Mouse (Mus musculus) midbrain, embryonic 14.5 days (tissue): ENCODE results near the gene Bicra. TPM values are rescaled to one million over a fixed set of nuclear protein-coding genes. Genes with fewer than 3 reads are reported as not detected.

ENCODE experiments used
- ATAC-seq: fragments of 200-750 bp; cut with Nextera tagmentation; 2 replicates; pipeline ENCODE4 v1.8.0; 2017; ENCODE audit warnings: moderate number of reproducible peaks, moderate library complexity; ENCODE audit not compliant: low FRiP score, low TSS enrichment
- DNase-seq: peaks from one replicate; pipeline ENCODE4 v3.0.0-alpha.2; 2015
- H3K27ac ChIP-seq: fragments of 300-500 bp; sonication (generic); replicated peaks from 2 replicates; pipeline ENCODE4 v1.5.1; 2014; ENCODE audit warnings: mild to moderate bottlenecking, low read depth, low read length, moderate library complexity
- H3K27me3 ChIP-seq: fragments of 300-500 bp; sonication (generic); 2 replicates; pipeline ENCODE4 v1.6.1; 2014; ENCODE audit warnings: low read length, control low read depth, mixed read lengths; ENCODE audit not compliant: control insufficient read depth, insufficient read depth
- H3K36me3 ChIP-seq: fragments of 300-500 bp; sonication (generic); 2 replicates; pipeline ENCODE4 v1.6.1; 2014; ENCODE audit warnings: low read length, control low read depth; ENCODE audit not compliant: control insufficient read depth, insufficient read depth
- H3K4me1 ChIP-seq: fragments of 300-500 bp; sonication (generic); 2 replicates; pipeline ENCODE4 v1.6.1; 2014; ENCODE audit warnings: mild to moderate bottlenecking, antibody characterized with exemption, low read length, control low read depth; ENCODE audit not compliant: control insufficient read depth, insufficient read depth
- H3K4me2 ChIP-seq: fragments of 300-500 bp; sonication (generic); 2 replicates; pipeline ENCODE4 v1.6.1; 2014; ENCODE audit warnings: mild to moderate bottlenecking, low read length, moderate library complexity
- H3K4me3 ChIP-seq: fragments of 300-500 bp; sonication (generic); replicated peaks from 2 replicates; pipeline ENCODE4 v1.5.1; 2014; ENCODE audit warnings: low read depth, low read length
- H3K9ac ChIP-seq: fragments of 300-500 bp; sonication (generic); replicated peaks from 2 replicates; pipeline ENCODE4 v1.6.1; 2014; ENCODE audit warnings: mild to moderate bottlenecking, low read length, moderate library complexity
- H3K9me3 ChIP-seq: fragments of 300-500 bp; sonication (generic); 2 replicates; pipeline ENCODE4 v1.6.1; 2016; ENCODE audit warnings: low read length, control low read depth, mixed read lengths; ENCODE audit not compliant: control insufficient read depth
- WGBS: fragments of 180-500 bp; shearing (Covaris S2); extraction: QIAGEN DNeasy Blood & Tissue Kit; methylation state at CpG from one replicate; pipeline ENCODE4 v1.1.7; 2014; 5-methylcytosine and 5-hydroxymethylcytosine counted together
- polyA plus RNA-seq: library from polyadenylated mRNA; unstranded; fragments of >200 nt; fragmentation: Nextera tagmentation; extraction: Ambion mirVana; gene quantifications from 2 replicates; pipeline ENCODE4 v1.2.1, GENCODE M21; 2014

The Bicra gene
- polyA plus RNA-seq, 1 experiment from 2014 or later, result 9.0 TPM

- Histone ChIP-seq H3K4me2 (no peak overlapping the region), H3K9ac (no peak overlapping the region), H3K27ac (no peak overlapping the region), H3K36me3 (no peaks in the 10 kb centered on the region; the same call in 1 of the 2 replicates), H3K27me3 (no peaks in the 10 kb centered on the region), H3K4me3 (no peak overlapping the region), H3K9me3 (no peaks in the 10 kb centered on the region), H3K4me1 (no peaks in the 10 kb centered on the region)
- no peak for DNase-seq
- ATAC-seq, result no peak
- WGBS, result 91% methylated on average over 4 of the region's 4 CpGs
These were observed 16.6 kb downstream of the Bicra start for GRCm38 (mm10) chr7:16031072-16031471.

- no peak for DNase-seq
- H3K27ac ChIP-seq, result no peak overlapping the region
- ATAC-seq, result no peak
These were observed 19.4 kb downstream of the Bicra start for GRCm38 (mm10) chr7:16028102-16028927.

GRCm38 (mm10) chr7:16024603-16025222, 23.0 kb downstream of the Bicra start:
- ATAC-seq (no peak), DNase-seq (no peak)
- no peak overlapping the region for H3K27ac ChIP-seq
- 96% methylated on average over 8 of the region's 8 CpGs for WGBS
- no peaks in the 10 kb centered on the region; the same call in 1 of the 2 replicates for H3K36me3 ChIP-seq
- H3K4me3 ChIP-seq, result no peak overlapping the region
- no peak overlapping the region for H3K9ac ChIP-seq
- no peaks in the 10 kb centered on the region for H3K4me1 ChIP-seq
- H3K4me2 ChIP-seq, result no peak overlapping the region
- H3K9me3 ChIP-seq, result no peaks in the 10 kb centered on the region
- H3K27me3 ChIP-seq, result no peaks in the 10 kb centered on the region

More at GRCm38 (mm10) chr7:16028102-16028927, 19.4 kb downstream of the Bicra start:
- no peaks in the 10 kb centered on the region for H3K9me3 ChIP-seq
- H3K4me1 ChIP-seq, result no peaks in the 10 kb centered on the region
- no peaks in the 10 kb centered on the region for H3K27me3 ChIP-seq
- no peak overlapping the region for H3K9ac ChIP-seq
- no peaks in the 10 kb centered on the region; the same call in 1 of the 2 replicates for H3K36me3 ChIP-seq
- H3K4me2 ChIP-seq, result no peak overlapping the region
- H3K4me3 ChIP-seq, result no peak overlapping the region
- WGBS, result 89% methylated on average over 6 of the region's 6 CpGs

GRCm38 (mm10) chr7:16019256-16020094, 28.2 kb downstream of the Bicra start:
- Histone ChIP-seq H3K36me3 (no peaks in the 10 kb centered on the region), H3K4me3 (no peak overlapping the region), H3K4me1 (no peaks in the 10 kb centered on the region), H3K9me3 (no peaks in the 10 kb centered on the region), H3K4me2 (no peak overlapping the region), H3K27me3 (no peaks in the 10 kb centered on the region), H3K9ac (no peak overlapping the region), H3K27ac (no peak overlapping the region)
- no peak for ATAC-seq
- 92% methylated on average over 5 of the region's 5 CpGs for WGBS
- DNase-seq, result no peak

GRCm38 (mm10) chr7:16018016-16018810, 29.5 kb downstream of the Bicra start:
- 91% methylated on average over 9 of the region's 9 CpGs for WGBS
- H3K4me1 ChIP-seq, result no peaks in the 10 kb centered on the region
- DNase-seq (no peak), ATAC-seq (no peak)
- no peak overlapping the region for H3K27ac ChIP-seq
- H3K9ac ChIP-seq, result no peak overlapping the region
- H3K4me3 ChIP-seq, result no peak overlapping the region
- no peaks in the 10 kb centered on the region for H3K36me3 ChIP-seq
- H3K27me3 ChIP-seq, result no peaks in the 10 kb centered on the region
- H3K9me3 ChIP-seq, result no peaks in the 10 kb centered on the region
- no peak overlapping the region for H3K4me2 ChIP-seq

- no peak overlapping the region for H3K9ac ChIP-seq
- H3K4me1 ChIP-seq, result no peaks in the 10 kb centered on the region
- 88% methylated on average over 5 of the region's 5 CpGs for WGBS
These were observed 32.3 kb downstream of the Bicra start for GRCm38 (mm10) chr7:16015384-16015783.

GRCm38 (mm10) chr7:16014521-16015175, 33.1 kb downstream of the Bicra start:
- no peak overlapping the region for H3K4me3 ChIP-seq
- WGBS, result 92% methylated on average over 8 of the region's 8 CpGs
- no peaks in the 10 kb centered on the region for H3K27me3 ChIP-seq
- no peak overlapping the region for H3K27ac ChIP-seq
- H3K9ac ChIP-seq, result no peak overlapping the region
- H3K9me3 ChIP-seq, result no peaks in the 10 kb centered on the region
- ATAC-seq (no peak), DNase-seq (no peak)
- no peaks in the 10 kb centered on the region for H3K4me1 ChIP-seq
- no peak overlapping the region for H3K4me2 ChIP-seq
- H3K36me3 ChIP-seq, result no peaks in the 10 kb centered on the region

More at GRCm38 (mm10) chr7:16015384-16015783, 32.3 kb downstream of the Bicra start:
- no peaks in the 10 kb centered on the region for H3K27me3 ChIP-seq
- H3K36me3 ChIP-seq, result no peaks in the 10 kb centered on the region
- ATAC-seq (no peak), DNase-seq (no peak)
- no peaks in the 10 kb centered on the region for H3K9me3 ChIP-seq
- no peak overlapping the region for H3K4me2 ChIP-seq
- H3K27ac ChIP-seq, result no peak overlapping the region
- H3K4me3 ChIP-seq, result no peak overlapping the region
